ENCODE assay signal across 8 mouse cellular contexts in the genomic region with DNA sequence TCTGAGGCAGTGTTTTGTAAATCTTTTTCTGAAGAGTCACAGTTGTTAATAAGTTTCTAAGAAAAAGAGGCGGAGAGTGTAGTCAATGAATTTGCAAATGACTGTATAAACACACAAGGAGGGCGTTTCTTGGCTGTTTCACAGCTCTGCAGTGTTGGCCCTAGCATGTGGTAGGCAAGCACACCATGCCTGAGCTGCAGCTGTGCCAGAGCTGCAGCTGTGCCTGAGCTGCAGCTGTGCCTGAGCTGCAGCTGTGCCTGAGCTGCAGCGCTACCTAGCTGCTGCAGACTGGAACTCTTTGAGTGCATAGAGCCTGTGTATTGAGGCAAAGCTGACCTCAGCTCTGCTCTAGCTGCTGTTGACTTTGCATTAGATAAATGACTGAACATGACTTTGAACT. TPM values are rescaled to one million over a fixed set of nuclear protein-coding genes. Genes with fewer than 3 reads are reported as not detected.
A peak's percentile ranks its signal among the peaks of the same experiment; 100 is the strongest.
DNase-seq lines count a peak whose midpoint lies in the region; ATAC-seq and TF ChIP-seq lines count a peak whose summit lies in the region.

No protein-coding gene starts in this region.

- H3K36me3 ChIP-seq in forebrain, embryonic 12.5 days (replicated peaks) = no peaks in the 10 kb centered on the region
- no peaks in the 10 kb centered on the region for H3K36me3 ChIP-seq in forebrain, embryonic 11.5 days (ENCODE audit: control insufficient read depth, insufficient read depth, low read length)
- H3K36me3 ChIP-seq in kidney, adult 2 months (ENCODE audit: control insufficient read depth, insufficient read depth, low read length) = no peaks in the 10 kb centered on the region

- WGBS in forebrain, embryonic 12.5 days = 39% methylated on average over 3 of the region's 3 CpGs
- 37% methylated on average over 3 of the region's 3 CpGs for WGBS in forebrain, embryonic 11.5 days
- WGBS in kidney, adult 2 months = 14% methylated on average over 3 of the region's 3 CpGs

- no peaks in the 10 kb centered on the region for H3K4me1 ChIP-seq in forebrain, embryonic 12.5 days
- H3K4me1 ChIP-seq in forebrain, embryonic 11.5 days (replicated peaks; ENCODE audit: control insufficient read depth, insufficient read depth, low read length) = no peaks in the 10 kb centered on the region
- H3K4me1 ChIP-seq in cortical plate, adult 2 months (ENCODE audit: control insufficient read depth, insufficient read depth, low read length) = no peaks in the 10 kb centered on the region
- H3K4me1 ChIP-seq in kidney, adult 2 months (ENCODE audit: control insufficient read depth, insufficient read depth, low read length) = peaks cover 21% of the 10 kb centered on the region; the same call in 1 of the 2 replicates

- no peak overlapping the region for H3K4me3 ChIP-seq in forebrain, embryonic 12.5 days (replicated peaks)
- H3K4me3 ChIP-seq in forebrain, embryonic 11.5 days (ENCODE audit: low read depth, low read length) = no peak overlapping the region
- H3K4me3 ChIP-seq in cortical plate, adult 2 months (ENCODE audit: insufficient read depth, low read length) = no peak overlapping the region
- H3K4me3 ChIP-seq in kidney, adult 2 months (ENCODE audit: insufficient read depth, low read depth, low read length) = 0 out of 2 replicates have a peak overlapping the region, but pooled peaks have one; percentile 21

- no peak overlapping the region for H3K27ac ChIP-seq in forebrain, embryonic 12.5 days
- H3K27ac ChIP-seq in forebrain, embryonic 11.5 days (ENCODE audit: low read depth, low read length) = no peak overlapping the region
- no peak overlapping the region for H3K27ac ChIP-seq in cortical plate, adult 2 months (ENCODE audit: insufficient read depth, low read length)
- peak overlapping the region; percentile 99 for H3K27ac ChIP-seq in kidney, adult 2 months (ENCODE audit: insufficient read depth, low read depth, low read length)

- DNase-seq in forebrain, embryonic 11.5 days (ENCODE audit: low spot score) = no peak
- peak; percentile 91 for DNase-seq in kidney, adult 2 months
- peak; percentile 2 for DNase-seq in lung, postnatal 25 days (ENCODE audit: low spot score)
- no peak for DNase-seq in ovary, postnatal 36 days (ENCODE audit: low spot score)
- DNase-seq in heart, adult 18-20 months = no peak

- H3K27me3 ChIP-seq in forebrain, embryonic 12.5 days = no peaks in the 10 kb centered on the region
- H3K27me3 ChIP-seq in forebrain, embryonic 11.5 days (ENCODE audit: control insufficient read depth, insufficient read depth, low read length) = no peaks in the 10 kb centered on the region
- no peaks in the 10 kb centered on the region for H3K27me3 ChIP-seq in kidney, adult 2 months (replicated peaks; ENCODE audit: control insufficient read depth, insufficient read depth, low read length)

- peak; percentile 33; the same call in 1 of the 2 replicates for ATAC-seq in forebrain, embryonic 12.5 days (ENCODE audit: low FRiP score)
- ATAC-seq in forebrain, embryonic 11.5 days (replicated peaks; ENCODE audit: low FRiP score) = no peak
- no peak for ATAC-seq in inflammation-experienced regulatory T-cells, adult 6 months

- no peaks in the 10 kb centered on the region for H3K9me3 ChIP-seq in forebrain, embryonic 12.5 days
- no peaks in the 10 kb centered on the region for H3K9me3 ChIP-seq in forebrain, embryonic 11.5 days (ENCODE audit: control insufficient read depth, low read length)

- TF ChIP-seq POLR2A in cortical plate, adult 2 months (IDR thresholded peaks at IDR 0.05; ENCODE audit: extremely low read depth, insufficient read depth, low read length) = no peak
- TF ChIP-seq POLR2A in kidney, adult 2 months (IDR thresholded peaks at IDR 0.05; ENCODE audit: low read depth, low read length) = no peak

- H3K9ac ChIP-seq in forebrain, embryonic 12.5 days = no peak overlapping the region
- H3K9ac ChIP-seq in forebrain, embryonic 11.5 days (ENCODE audit: low read length) = no peak overlapping the region

- H3K4me2 ChIP-seq in forebrain, embryonic 12.5 days = no peak overlapping the region
- H3K4me2 ChIP-seq in forebrain, embryonic 11.5 days (ENCODE audit: low read depth, low read length, severe bottlenecking) = no peak overlapping the region

- TF ChIP-seq CTCF in cortical plate, adult 2 months (IDR thresholded peaks at IDR 0.05; ENCODE audit: extremely low read depth, insufficient read depth, low read length) = peak; percentile 16; the same call in 1 of the 2 replicates
- TF ChIP-seq CTCF in kidney, adult 2 months (conservative IDR thresholded peaks at IDR 0.05; ENCODE audit: insufficient read depth, insufficient read length, low read depth, low read length) = peak; percentile 53

RNA-seq across cellular contexts. Expression of a gene that starts 17.5 kb away (rescaled TPM):
- 0.88 and 1.5 TPM in 2 replicates for polyA plus RNA-seq in forebrain, embryonic 12.5 days (2016; fragmentation: Nextera tagmentation; extraction: Ambion mirVana)
- 0.72 and 1.1 TPM in 2 replicates for polyA plus RNA-seq in forebrain, embryonic 11.5 days (2014; fragmentation: Nextera tagmentation; extraction: Ambion mirVana)
- polyA plus RNA-seq in cortical plate, adult 2 months (2012; rRNA removed) = 2.0 TPM in 2 replicates
- polyA plus RNA-seq in kidney, adult 2 months (2012; rRNA removed) = 0.09 and 0.20 TPM in 2 replicates
- not detected for total RNA-seq in heart, adult 18-20 months (2021)
- under 1 TPM in 1 of 3 experiments, not detected in 2; 0.19 TPM for polyA plus RNA-seq in inflammation-experienced regulatory T-cells, adult 6 months (2017; shearing (Covaris generic))

RNA-seq across cellular contexts. Expression of a gene that starts 17.8 kb away (rescaled TPM):
- 40.9 and 45.5 TPM in 2 replicates for polyA plus RNA-seq in forebrain, embryonic 12.5 days (2016; fragmentation: Nextera tagmentation; extraction: Ambion mirVana)
- 28.6 and 30.3 TPM in 2 replicates for polyA plus RNA-seq in forebrain, embryonic 11.5 days (2014; fragmentation: Nextera tagmentation; extraction: Ambion mirVana)
- polyA plus RNA-seq in cortical plate, adult 2 months (2012; rRNA removed) = 258 and 260 TPM in 2 replicates
- 0.37 and 0.41 TPM in 2 replicates for polyA plus RNA-seq in kidney, adult 2 months (2012; rRNA removed)
- not detected for total RNA-seq in heart, adult 18-20 months (2021)
- polyA plus RNA-seq in inflammation-experienced regulatory T-cells, adult 6 months (2017; shearing (Covaris generic)) = 1 to 10 TPM in 1 of 3 experiments, under 1 TPM in 1, not detected in 1; 0.23 to 1.2 TPM

Comparison
In these comparisons a context has a peak if more than half of its experiments do, and no peak if none do; other contexts are left out.
1. DNase-seq: peak in kidney, adult 2 months (single experiment) and lung, postnatal 25 days (single experiment); none in forebrain, embryonic 11.5 days (single experiment), ovary, postnatal 36 days (single experiment) and heart, adult 18-20 months (0 of 2).
2. RNA of a gene that starts 17.8 kb away (polyA plus RNA-seq): 258 to 260 TPM in cortical plate, adult 2 months, 40.9 to 45.5 TPM in forebrain, embryonic 12.5 days and 28.6 to 30.3 TPM in forebrain, embryonic 11.5 days; 0.37 to 0.41 TPM in kidney, adult 2 months and 0.23 to 1.2 TPM in inflammation-experienced regulatory T-cells, adult 6 months; every median in the first group is over 10 times any median in the second.